Mouse (Mus musculus) erythroid progenitor cell, adult 5-6 weeks (primary cell): ENCODE results near the gene Rfx7. TPM values are rescaled to one million over a fixed set of nuclear protein-coding genes. Genes with fewer than 3 reads are reported as not detected.
A peak's percentile ranks its signal among the peaks of the same experiment; 100 is the strongest.
"Not testable (repeated sequence)": the region's sequence is repeated elsewhere in the genome, so short reads cannot be mapped to it uniquely, and the experiment has no call there.

Experiments
- ATAC-seq: replicated peaks from 2 replicates; pipeline ENCODE4 v1.8.0; 2016; ENCODE audit warnings: moderate number of reproducible peaks, mild to moderate bottlenecking, moderate TSS enrichment, inconsistent platforms; ENCODE audit not compliant: poor library complexity, low FRiP score, severe bottlenecking
- total RNA-seq, 2 experiments: library from RNA; stranded (forward) in 1 of 2; stranded (reverse) in 1 of 2; fragments of 150-400 nt in 1 of 2; fragments of 186-747, 209-891 nt in 1 of 2; gene quantifications; 2 replicates each; pipeline versions ENCODE4 v1.2.3 to v1.2.4; 2015 to 2017; ENCODE audit warnings: low replicate concordance in 2 of 2

Gene Rfx7
- total RNA-seq, 2 experiments from 2014 or later = 4.5 to 13.8 TPM

- no peak for ATAC-seq
Measured at GRCm38 (mm10) chr9:72535394-72535793, 3.4 kb downstream of the Rfx7 start.

GRCm38 (mm10) chr9:72537086-72537485 lies 5.0 kb downstream of the Rfx7 start:
- ATAC-seq = no peak

DNA sequence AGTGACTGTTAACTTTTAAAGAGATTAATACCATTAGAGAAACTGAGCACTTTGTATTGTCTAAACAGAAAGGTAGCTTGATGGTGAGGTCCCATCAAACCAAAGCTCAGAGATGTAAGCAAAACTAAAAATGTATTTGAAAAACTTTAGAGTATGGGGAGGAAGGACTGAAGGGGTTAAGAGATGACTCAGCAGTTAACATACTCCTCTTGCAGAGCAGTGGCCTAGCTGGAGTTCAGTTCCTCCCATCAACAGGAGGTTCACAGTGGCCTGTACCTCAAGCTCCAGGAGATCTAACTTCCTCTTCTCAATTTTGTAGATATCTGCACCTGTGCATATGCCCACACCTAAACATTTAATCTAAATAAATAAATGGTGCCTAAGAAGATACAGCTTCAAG lies 11.6 kb downstream of the Rfx7 start:
- peak; percentile 71 for ATAC-seq

- ATAC-seq = no peak
Measured at GRCm38 (mm10) chr9:72558780-72559179, 26.7 kb downstream of the Rfx7 start.

- no peak for ATAC-seq
Measured at GRCm38 (mm10) chr9:72560316-72560715, 28.3 kb downstream of the Rfx7 start.

GRCm38 (mm10) chr9:72563277-72563676 lies 31.2 kb downstream of the Rfx7 start:
- ATAC-seq = no peak

DNA sequence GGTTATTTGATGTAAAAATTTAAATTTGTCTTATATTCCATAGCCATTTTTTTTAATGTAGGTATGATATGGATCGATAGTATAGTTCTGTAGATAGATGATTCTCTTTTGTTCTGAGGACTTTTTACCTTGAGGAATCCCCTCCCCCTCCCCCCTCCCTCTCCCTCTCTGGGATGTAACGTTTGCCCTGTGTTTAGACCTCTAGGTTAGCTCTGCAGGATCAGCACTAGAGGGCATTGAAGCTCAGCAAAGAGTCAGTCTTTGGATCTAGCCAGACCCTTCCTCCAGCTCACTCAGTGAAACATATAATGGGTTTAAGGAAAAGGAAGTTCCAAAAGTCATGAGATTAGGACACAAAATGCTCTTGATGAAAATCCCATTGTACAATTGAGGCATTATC lies 35.1 kb downstream of the Rfx7 start:
- ATAC-seq = no peak

DNA sequence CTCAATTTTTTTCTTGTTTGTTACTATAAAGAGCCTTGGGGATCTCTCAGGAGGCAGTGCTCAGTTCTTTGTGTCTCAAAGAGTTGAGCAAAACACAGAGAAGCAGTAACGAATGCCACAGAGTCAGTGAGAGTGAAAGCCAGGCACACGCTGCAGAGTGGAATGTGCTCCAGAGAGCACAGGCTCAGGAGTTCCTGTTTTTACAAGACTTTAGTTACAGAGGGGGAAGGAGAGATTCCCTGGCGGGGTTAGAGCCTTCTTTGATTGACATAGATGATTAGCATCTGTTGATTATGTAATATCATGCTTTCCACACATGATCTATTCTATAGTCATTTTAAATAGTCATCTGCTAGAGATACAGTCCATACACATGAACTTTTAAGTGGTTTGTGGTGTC lies 48.2 kb downstream of the Rfx7 start:
- ATAC-seq = no peak

- ATAC-seq = no peak
Measured at GRCm38 (mm10) chr9:72590861-72591260, 58.8 kb downstream of the Rfx7 start.

- ATAC-seq = no peak
Measured at GRCm38 (mm10) chr9:72592016-72592415, 60.0 kb downstream of the Rfx7 start.

- not testable (repeated sequence) for ATAC-seq
Measured at GRCm38 (mm10) chr9:72594656-72595055, 62.6 kb downstream of the Rfx7 start.

DNA sequence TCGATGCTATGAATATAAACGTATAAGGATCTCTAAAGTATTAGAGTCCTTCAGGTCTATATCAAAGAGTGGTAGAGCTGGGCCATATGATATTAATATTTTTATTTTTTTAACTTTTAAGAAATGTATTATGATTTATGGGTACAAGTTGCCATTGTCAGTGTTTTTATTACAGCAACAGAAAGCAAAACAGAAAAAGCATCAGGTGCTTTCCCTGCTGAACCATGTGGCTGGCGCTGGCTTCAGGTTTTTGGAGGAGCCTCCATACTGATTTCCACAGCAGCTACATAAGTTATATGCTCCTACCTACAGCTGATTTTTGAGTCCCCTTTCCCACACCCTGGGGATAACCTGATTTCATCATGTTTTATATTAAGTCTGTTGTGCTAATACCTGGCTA lies 68.1 kb downstream of the Rfx7 start:
- no peak for ATAC-seq

DNA sequence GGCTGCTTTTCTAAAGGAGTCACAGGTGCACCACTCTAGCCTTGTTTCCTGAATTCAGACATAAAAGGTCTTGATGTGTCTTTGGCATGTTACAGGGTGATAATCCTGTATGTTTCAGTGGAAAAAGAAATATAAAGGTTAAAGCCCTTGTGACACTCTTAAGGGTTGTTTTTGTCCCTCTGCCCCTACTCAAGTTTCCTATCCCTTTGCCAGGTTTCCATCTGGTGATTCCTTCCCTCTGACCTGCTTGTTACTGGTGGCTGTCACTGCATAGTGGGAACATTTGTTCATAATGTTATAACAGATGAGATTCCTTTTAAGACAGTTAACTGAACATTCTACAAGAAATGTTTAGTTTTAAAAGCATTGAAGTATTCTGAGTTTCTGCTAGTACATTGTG lies 77.7 kb downstream of the Rfx7 start:
- no peak for ATAC-seq

DNA sequence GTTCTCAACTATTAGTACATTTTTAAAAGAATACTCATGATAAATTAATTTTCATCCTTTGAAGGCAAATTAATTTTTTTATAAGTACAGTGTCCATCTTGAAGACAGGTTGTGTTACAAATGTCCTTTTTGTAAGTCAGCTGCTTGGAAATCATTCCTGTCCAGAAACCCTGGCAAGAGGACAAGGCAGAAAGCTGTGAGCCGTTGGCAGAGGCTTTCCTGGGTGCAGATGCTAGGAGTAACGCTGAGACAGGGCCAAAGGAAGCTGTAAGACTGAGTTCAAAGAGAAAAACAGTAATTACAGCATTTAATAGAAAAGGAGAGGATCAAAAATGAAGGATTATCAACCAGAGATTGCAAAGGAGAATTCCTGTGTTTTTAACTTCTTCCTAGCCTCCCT lies 81.8 kb downstream of the Rfx7 start:
- no peak for ATAC-seq

- ATAC-seq = no peak
Measured at GRCm38 (mm10) chr9:72614786-72615480, 82.9 kb downstream of the Rfx7 start.

- no peak for ATAC-seq
Measured at GRCm38 (mm10) chr9:72618037-72618436, 86.0 kb downstream of the Rfx7 start.

DNA sequence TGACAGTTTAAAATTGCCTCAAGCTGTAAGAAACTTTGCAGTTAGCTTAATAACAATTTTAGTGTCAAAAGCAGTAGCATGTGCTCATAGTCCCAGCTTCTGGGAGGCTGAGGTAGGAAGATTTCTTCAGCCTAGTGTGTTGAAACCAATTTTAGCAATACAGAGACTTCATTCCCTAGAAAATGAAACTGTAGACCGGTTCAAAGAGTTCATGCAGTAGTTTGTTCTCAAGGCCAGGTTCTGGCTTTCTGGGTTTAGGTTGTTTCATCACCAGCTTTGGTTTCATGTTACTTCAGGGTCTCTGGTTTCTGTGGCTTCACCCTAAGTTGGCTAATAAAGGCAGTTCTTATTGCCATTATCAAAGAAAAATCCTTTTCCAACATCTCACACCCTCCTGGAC lies 91.6 kb downstream of the Rfx7 start:
- ATAC-seq = no peak

DNA sequence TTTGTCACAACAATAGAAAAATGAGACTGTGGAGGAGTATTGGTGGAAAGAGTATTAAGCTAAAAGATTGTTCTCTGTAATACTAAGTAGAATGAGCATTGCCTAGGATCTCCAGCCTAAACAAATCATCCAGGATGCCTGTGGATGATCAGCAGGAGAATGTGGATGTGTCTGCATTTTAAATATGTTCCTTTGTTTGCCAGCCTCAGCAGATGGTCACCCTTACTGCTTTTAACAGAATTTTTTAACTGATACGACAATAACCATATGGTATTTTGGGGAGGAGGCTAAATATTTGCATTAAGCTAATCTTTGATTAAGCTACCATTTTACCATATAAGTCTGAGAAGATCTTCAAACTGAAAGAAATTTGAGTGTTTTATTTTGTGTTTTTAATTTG lies 95.6 kb downstream of the Rfx7 start:
- ATAC-seq = no peak

- ATAC-seq = no peak
Measured at GRCm38 (mm10) chr9:72628591-72628990, 96.6 kb downstream of the Rfx7 start.

DNA sequence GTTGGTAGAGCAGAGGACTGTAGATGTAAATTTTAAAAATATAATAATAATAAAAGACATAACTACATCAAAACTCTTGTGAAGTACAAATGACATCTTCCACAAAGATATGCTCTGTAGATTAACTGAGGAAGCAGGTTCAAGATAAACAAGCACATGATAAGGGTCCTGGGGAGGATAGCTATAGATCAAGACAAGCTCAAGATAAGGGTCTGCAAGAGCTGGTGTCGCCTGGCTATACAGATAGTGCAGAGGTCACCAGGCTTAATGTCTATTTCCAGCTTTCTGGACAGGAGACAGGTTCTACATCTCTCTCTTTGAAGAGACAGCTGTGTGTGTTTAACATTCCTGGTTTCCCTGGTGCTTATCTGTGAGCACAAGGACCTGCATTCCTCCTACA lies 100.2 kb downstream of the Rfx7 start:
- ATAC-seq = no peak

DNA sequence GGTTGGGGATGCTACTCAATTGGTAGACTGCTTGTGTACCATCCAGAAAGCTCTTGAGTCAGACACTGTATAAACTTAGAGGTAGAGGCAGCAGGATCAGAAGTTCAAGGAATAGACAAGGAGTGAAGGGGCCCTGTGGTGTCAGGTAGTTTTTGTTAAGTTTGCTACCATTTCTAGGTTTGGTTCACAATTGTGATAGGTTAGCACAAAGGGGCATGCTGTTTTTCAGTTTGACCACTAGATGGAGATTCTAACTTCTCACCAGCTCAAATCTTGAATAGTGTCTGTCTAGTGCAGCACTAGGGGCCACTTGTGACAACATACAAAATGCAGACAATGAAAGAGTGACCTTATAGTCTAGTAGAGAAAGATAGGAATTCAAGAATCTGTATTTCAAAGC lies 103.1 kb downstream of the Rfx7 start:
- ATAC-seq = 0 out of 2 replicates have a peak, but pooled peaks have one; percentile 58

DNA sequence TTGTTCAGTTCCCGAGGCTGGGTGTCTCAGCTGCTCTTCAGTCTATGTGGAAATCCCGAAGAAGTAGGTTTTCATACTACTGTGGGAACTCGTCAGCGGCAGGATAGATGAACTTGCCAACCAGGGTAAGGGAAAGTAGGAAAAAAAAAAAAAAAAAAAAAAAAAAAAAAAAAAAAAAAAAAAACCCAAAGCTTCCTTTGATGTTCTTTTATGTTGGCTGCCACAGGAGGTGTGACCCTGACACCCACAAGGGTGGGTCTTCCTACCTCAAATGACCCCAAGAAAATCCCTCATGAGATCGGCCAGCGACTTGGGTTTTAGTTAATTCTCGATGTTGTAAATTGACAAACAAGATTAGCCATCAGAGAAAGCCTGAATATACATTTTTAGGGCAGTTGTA lies 104.5 kb downstream of the Rfx7 start:
- no peak for ATAC-seq
